Mouse (Mus musculus) olfactory bulb, adult 2 months (tissue): ENCODE data around the gene Fkbp1a.

Source experiments
- CTCF ChIP-seq: fragments of 200-500 bp; IDR thresholded peaks from 2 replicates; pipeline ENCODE4 v1.5.1; 2012; ENCODE audit warnings: low read depth, mild to moderate bottlenecking, low read length, moderate library complexity; ENCODE audit not compliant: insufficient read depth
- POLR2A ChIP-seq: fragments of 200-500 bp; IDR thresholded peaks from 2 replicates; pipeline ENCODE4 v1.6.1; 2012; ENCODE audit warnings: mild to moderate bottlenecking, low read depth, low read length, moderate library complexity; ENCODE audit not compliant: insufficient read depth

DNA sequence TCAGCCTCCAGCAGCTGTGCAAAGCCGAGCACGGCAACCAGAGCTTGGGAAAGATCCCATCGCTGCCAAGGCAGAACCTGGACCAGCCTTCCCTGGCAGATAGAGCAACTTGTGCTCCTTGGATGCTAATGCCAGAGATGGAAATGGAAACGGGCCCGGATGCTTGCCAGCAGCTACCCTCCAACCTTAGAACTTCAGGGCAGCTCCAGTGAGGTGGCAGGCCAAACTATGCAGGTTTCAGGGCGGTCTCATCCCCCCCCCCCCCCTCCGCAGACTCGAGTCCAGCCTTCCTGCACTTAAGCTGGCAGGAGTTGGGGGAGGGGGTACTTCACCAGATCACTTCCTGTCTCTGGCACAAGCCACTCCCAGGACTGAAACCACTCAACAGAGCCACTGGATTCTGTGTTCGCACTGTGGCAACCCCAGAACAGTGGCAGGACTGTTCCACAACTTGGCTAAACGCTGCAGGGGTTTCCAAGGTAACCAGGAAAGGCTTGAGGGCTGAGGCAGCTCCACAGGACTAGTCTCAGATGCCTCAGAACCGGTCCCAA, 63.2 kb downstream of the Fkbp1a start:
- TF ChIP-seq CTCF (no peak), POLR2A (no peak)
